Mouse (Mus musculus) testis, postnatal 10 days (tissue): ENCODE data around the gene Iqschfp.

ENCODE experiments used
- DNase-seq: peaks from one replicate; pipeline ENCODE4 v3.0.0; 2021; ENCODE audit warnings: low spot score

The Iqschfp gene

DNA sequence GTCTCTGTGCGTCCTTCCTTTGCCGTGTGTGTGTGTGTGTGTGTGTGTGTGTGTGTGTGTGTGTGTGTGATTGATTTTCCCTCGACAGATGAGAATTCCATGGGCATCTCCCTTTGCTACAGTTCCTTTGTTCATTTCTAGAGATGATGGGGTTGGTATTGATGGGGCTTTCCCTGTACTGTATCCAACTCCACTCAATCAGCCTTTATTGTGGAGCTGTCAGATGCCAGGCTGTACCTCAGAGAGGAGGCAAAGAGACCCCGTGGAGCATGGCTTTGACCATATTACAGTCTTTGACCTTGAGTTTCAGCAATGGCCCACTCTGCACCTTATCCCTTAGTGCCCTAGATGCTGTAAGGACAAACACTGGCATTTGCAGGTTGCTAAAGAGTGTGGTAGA lies 635.1 kb downstream of the Iqschfp start:
- DNase-seq, result no peak

DNA sequence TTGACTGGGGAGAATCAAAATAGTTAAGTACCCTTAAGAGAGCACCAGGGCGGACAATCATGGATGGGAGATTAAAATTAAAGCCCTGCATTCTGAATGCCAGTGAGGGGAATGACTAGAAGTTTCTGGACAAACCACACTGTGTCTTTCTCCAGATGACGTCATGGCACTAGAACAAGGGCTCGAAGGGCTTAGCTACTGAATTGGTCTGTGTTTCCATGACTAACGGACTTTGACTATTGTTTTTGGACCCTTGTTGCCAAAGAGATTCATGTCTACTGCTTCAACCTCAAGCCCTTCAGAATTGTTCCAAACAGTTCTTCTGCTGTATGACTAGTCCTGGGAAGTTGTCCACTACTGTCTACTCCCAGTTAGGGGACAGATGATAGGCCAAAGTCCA lies 639.9 kb downstream of the Iqschfp start:
- no peak for DNase-seq

DNA sequence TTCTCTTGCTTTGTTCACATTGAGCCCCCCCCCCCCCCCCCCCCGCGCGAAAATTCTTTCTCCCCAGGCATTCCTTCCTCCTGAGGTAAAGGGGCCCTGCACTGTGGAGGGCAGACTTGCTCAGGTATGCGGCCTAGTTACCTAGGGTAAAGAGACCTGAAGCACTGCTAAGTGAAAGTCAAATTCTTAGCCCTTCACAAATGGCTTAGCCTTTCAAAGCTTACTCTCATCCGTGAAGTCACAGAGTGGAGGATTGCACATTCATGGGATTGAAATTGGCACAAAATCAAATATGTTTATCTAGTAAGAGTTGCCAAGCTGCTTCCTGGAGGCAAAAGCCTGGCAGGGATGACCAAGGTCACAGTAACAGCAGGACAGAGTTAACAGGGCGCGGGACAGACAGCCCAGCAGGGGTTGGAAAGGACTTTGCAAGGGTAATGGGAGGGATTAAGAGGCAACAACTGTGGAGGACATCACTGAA lies 642.6 kb downstream of the Iqschfp start:
- no peak for DNase-seq

DNA sequence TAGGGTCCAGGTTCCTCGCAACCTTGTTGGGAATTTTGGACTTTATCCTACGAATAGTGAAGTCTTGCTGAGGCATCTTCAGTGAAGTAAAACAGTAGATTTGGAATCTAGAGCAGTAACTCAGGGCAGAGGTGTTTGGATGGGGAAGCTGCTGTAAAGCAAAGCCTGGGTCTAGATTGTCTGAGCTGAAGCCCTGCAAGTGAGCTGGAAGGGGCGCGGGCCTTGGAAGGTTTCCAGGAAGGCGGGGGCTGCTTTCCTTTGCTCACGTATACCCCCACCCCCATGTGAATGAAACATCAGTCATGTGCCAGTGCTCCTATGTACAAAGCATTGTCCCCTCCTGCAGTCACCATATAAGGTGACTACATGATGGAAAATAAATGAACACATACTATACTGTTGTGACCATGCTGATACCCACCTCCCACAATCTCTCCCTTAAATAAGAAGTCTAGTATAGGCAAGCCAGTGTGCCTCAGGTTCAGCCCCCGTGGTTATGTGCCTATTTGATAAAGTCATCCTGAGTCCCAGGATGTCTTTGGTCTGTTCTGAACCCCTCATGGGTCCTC lies 643.2 kb downstream of the Iqschfp start:
- DNase-seq, result no peak

DNA sequence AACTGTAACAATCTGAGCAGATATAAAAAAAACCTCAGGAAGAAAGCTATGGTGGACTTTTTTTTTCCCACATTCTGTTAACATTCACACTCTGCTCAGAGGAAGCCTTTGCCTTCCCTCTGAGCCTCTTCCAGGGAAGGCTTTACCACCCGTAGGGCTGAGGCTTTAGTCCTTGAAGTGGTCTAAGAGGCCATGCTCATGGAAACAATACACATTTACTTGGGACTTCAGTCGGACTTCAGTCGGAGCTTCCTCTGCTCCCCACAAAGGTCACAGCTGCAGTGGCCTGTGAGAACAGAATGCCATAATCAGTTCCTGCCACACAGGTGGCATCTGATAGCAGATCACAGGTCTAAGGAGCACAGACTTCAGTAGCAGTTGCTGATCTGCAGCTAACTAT lies 644.0 kb downstream of the Iqschfp start:
- no peak for DNase-seq

DNA sequence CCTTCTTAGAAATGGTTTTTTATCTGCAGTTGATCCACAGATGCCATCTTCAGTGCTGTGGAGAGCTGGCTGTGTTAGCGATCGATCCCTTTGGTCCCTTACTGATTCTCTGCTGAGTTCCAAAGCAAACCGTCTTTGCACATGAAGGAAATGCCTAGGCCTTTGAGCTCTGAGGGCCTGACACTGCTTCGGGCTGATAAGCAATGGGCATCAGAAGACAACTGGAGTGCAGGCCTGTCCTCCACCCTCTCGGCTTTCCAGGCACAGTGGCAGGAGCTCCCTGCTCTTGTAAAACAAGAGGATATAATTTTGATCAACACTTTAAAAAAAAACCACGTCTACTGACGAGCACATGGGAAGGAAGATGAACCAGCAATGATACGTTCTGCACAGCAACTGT lies 649.7 kb downstream of the Iqschfp start:
- no peak for DNase-seq

DNA sequence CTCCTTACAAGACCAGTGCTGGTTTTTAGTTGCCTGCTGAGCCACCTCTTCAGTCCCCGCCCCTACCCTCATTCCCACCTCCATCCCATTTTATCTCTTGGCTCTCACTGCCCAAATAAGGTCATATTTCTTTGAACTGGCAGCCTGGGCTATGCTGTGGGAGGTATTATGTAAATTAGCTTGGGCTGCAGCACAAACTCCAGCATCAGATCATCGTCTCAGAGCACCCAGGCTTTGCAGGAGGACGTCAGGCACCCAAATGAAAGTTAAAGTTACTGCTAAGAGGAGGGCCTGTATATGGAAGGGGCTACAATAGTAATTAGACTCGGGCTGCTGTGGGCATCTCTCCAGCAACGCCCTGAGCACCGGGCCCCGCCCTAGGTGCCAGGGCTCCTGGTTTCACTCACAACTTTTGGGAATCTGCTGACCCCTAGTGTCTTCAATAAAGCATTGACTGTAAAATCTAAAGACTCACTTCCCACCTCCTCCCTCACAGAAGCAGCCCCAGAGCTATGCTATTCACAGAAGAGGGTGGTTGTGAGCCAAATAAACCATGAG lies 651.0 kb downstream of the Iqschfp start:
- DNase-seq, result peak; percentile 53

DNA sequence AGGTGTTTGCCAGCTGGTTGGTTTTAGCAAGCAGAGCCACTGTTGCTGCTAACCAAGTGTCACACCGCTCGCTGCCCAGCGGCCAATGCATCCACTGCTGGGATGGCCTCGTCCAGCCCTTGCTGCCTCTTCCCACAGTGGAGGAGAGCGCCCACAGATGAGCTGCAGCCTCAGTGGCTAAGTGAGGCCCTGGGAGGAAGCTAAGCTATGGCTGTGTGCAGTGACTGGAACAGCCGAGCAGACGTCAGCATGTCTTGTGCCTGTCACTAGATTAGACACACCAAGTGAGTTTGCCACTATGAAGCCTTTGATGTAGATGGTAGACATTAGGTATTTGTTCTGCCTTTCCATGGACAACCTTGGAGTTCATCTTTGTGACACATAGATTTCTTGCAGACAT lies 652.8 kb downstream of the Iqschfp start:
- no peak for DNase-seq

DNA sequence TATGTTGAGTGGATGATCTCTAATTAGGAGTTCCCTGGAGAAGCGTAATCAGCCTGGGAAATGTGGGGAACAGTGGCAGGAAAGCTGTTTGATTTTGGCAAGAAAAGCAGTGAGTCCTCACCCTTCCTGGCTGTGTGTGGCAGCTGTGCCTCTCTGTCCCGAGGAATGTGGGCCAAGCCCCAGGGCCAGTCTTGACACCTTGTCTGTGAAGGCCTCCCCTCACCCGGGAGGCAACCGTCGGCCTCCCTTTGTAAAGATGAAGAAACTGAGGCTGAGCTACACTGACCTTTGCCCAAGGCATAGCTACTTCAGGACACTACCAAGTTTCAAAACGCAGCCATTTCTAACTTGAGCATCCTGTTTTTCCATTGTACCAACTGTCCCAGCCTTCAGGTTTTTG lies 653.9 kb downstream of the Iqschfp start:
- DNase-seq, result no peak

DNA sequence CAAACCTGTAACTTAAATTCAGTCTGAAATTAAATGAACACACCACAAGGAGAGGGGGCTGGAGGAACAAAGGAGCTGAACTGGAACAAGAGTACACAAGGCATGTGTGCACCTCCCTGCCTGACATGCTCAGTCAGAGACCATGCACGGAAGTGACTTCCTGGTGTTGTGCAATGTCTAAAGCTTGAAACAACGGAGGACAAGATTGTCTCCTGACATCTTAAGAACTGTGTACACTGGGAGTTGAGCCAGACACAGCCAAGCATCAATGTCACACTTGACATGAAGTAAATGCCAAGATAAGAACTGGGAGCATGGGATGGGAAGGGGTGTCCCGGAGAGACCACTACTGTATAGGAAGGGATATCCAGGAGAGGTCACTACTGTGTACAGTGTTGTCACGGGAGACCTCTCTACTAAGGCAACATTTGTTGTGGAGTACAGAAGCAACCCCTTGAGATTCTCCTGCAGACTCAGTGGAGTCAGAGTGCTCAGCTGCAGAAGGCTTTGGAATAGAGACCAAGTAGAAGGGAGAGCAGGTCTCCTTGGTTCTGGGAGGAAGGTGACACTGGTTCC lies 663.1 kb downstream of the Iqschfp start:
- no peak for DNase-seq

DNA sequence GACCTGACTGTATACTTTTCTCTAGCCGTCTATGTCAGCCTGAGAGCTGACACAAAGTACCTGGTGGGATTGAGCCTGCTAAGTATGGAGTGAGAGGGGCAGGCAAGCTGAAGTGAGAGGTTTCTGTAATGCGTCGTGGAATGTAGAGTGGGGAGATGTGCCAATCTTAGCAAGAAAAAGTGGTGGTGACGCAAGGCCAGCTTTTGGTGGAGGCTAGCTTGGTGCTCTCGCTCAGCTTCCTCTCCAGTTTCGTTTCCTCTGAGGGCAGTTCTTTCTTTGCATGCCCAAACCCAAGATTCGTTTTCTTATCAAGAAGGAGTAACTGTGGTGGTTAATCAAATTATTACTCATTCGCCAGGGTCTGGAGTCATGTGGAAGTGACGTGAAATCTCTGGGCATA lies 664.9 kb downstream of the Iqschfp start:
- DNase-seq, result no peak

DNA sequence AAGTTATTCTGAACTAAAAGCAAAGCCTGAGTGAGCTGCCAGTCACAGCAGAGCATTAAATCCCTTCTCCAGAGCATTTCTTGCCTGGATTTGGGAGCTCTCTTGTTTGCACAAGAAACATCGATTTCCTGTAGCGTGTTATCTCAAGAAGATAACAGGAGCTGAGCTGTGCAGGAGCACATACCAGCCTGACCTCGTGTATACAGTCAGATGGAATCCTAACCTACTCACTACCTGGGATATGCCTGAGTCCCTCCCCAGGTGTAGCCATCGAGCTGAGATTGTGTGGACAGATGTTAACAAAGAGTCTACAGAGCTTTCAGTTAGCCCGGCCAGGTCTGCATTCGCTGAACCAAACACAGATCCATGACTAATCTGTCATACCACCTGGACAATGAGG lies 666.7 kb downstream of the Iqschfp start:
- DNase-seq, result no peak

DNA sequence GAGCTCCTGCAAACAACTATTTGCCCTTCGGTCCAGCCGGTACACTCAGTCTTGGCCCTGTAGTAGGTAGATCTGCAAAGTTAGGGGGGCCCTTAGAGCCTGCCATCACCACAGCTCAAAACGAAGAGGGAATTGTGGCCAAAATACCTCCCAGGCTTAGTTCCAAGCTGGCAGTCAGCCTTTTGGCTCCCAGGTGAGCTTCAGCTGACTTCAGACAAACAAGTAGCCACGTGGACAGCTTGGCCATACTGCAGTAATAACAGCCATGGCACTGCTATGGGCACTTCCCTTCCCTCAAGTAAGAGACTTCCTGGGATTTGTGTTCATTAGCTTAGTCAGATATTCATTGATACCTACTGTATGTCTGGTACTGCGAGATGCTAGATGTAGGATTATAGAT lies 668.0 kb downstream of the Iqschfp start:
- DNase-seq, result no peak

DNA sequence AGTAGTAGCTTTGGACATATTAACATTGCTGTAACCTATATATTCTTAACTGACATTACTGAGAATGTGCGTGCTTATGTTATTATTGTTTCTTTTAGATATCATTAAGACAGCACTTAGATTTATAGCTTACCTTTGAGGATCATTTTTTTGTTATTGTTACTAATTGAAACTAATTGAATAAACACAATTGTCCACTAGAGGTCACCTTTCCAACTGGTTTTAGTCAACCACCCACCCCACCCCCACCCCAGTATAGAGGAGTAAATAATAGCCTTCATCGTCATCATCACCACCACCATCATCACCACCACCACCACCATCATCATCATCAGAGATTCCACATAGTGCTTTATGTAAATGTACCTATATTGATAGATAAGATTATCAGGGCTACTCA lies 670.8 kb downstream of the Iqschfp start:
- DNase-seq, result no peak

DNA sequence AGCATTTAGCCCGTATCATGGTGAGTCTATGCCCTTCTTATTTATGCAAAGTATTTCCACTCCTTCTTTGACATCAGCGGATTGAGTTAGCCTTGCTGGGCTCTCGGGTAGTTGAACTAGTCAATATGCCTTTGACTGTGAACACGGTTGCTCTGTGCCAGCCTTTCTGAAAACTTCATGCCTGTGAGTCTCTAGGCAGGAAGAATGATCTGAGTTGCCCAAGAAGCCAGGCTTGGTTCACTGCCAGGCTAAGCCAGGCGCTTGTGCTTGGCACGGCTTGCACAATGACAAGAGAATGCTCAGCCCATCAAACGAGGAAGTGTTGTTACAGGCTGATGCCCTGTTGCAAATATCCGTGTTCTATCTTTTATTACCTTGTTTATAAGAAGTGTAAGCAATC lies 671.9 kb downstream of the Iqschfp start:
- no peak for DNase-seq

DNA sequence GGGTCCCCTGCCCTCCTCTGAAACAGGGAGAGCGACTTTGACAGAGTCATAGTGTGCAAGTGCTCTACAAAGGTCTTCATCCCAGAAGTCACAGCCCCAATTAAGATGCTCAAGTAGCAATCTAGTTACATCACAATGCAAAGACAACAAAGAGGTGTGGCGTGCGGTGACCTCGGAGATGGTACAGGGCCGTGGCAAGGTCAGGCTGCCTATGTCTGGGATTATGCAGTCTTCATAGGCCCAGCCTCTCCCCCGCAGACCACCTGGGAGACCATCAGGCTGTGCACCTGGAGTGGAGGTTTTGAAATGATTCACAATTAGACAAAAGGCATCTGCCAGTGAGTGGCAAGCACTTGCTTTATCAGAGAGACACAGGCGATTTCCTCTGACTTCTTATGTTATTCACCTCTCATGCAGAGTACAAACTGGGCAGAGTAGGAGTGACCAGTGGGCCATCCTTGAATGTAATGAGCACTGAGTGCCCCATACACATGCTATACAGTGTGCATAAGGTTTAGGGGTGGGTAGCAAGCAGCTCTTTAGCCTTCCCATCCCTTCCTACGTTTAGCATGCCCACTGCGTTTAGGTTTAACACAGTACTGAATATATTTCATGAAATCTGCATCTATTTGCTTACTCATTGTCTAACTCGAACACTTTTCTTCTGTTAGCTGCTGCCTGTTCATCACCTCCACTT lies 673.1 kb downstream of the Iqschfp start:
- no peak for DNase-seq

DNA sequence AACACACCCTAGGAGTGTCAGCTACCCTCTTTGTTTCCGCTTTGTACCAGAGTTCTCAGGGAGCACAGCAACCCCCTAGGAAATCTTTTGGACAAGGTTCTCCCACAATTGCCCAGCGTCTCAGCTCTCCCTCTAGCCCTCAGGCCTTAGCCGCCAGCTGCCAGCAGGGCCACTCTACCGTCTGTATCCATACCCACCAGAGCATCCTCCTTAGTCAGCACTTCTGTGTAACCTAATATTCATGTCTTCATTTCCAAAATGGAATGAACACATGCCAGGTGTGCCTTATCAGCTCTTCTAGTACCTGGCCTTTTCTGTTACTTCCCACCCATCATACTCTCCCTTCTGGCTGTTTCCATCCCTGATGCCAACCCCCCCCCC lies 673.6 kb downstream of the Iqschfp start:
- no peak for DNase-seq

DNA sequence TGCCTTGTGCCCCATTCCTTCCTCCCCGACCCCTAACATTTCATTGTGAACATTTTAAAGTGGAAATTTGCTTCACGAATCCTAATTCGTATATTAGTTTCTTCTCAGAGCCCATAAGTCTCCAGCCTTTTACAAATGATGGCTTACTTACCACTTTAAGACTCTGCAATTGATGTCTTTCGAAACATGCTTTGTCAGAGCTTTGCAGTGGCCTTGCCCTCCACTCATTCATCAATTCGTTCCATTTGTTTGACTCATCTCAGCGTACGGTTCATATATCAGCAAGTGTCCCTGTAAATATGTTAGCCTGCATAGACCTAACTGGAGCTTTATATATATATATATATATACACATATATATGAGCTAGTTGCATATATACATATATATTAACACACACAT lies 675.5 kb downstream of the Iqschfp start:
- no peak for DNase-seq

DNA sequence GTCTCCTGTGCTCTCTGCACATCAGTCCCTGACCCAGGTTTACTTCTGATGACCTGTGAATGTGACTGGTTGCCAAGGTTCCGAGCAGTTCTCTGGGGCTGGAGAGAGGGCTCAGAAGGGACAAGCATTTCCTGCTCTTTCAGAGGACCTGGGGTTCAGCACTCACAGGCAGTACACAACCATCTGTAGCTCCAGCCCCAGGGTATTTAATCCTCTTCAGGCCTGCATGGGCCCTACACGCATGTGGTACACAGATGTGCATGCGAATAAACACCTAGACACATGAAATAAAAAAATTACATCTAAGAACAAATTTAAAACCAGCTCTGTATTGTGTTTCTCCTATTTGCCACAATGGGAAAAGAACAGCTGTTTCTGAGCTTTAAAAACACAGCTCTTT lies 676.1 kb downstream of the Iqschfp start:
- DNase-seq, result no peak

DNA sequence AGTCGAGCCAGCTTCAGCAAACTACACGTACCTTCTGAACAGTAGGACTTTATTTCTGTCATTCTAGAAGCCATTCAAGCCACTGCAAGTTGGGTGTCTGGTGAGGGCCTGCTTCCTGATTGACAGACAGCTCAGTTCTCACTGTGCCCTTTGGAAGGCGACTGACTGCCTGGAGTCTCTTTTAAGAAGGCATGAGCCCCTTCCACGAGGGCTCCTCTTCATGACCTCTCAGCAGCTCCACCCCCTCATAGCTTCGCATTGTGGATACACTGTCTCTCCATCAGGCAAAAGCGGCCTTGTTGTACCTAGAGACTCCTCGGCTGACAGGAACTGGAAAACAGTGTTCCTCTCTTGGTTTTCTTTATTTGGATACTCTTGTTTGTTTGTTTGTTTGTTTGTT lies 676.7 kb downstream of the Iqschfp start:
- DNase-seq, result no peak

DNA sequence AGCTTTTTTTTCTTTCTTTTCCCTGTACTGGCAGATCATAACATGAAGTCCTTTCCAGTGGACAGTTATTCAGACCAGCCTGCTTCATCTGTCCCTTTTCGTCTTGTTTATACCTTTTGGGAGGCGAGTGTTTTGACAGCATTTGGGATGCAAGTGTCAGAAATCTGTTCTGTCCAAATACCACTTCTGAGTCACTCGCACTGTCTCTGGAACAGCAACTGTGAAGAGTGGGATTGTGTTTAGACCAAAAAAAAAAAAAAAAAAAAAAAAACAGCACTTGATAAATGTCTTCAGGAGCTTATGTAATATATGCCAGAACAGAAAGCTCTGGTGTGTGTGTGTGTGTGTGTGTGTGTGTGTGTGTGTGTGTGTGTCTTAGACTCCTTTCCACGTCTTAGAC lies 678.3 kb downstream of the Iqschfp start:
- DNase-seq, result no peak

DNA sequence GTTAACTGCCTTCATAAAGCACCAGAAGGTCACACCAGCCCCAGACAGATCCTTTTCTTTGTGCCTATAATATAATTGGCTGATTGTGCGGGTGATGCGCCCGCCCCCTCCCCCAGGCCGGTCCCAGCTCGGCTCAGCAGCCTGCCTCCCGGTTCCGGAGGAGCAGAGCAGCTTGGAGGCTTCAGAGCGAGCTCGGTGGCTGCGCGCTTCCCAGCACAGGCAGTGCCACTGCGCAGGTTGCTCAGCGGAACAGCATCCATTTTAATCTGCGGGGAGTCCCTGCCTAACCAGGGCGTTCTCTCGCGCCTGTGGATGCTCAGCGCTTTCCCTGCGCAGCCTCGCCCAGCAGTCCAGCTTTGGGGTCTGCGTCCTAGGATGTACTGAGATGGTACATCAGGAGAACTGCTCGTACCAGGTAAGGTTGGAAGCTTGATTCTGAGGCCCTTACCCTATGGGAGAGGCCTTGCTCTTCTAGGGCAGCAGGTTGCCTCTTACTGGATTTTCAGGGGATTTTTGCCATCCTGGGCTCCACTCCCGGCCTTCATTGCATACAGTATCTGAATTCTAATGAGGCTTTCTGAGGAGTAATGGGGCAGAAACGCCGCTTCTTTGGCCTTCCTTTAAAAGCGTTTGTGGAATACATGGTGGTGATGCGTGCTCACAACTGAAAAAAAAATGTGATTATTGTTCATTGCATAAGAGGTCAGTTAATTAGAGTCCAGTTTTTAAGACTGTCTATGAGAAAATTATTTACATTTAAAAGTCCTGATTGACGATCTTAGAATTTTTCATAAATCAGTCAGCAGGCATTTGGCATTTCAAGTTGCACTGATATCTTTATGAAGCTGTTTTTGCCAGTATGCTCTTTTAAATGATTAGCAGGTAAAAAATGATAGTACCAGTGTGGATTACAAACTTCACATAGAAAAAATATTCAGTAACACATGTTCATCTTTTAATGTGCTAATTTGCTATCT lies 680.5 kb downstream of the Iqschfp start:
- DNase-seq, result peak; percentile 73
